Mouse (Mus musculus) heart, embryonic 13.5 days (tissue): Measurements from ENCODE around the gene Mpg. TPM values are rescaled to one million over a fixed set of nuclear protein-coding genes. Genes with fewer than 3 reads are reported as not detected.

Source experiments
- ATAC-seq: fragments of 200-750 bp; cut with Nextera tagmentation; 2 replicates; pipeline ENCODE4 v1.8.0; 2017; ENCODE audit warnings: moderate TSS enrichment; ENCODE audit not compliant: insufficient number of reproducible peaks, low FRiP score, low TSS enrichment; ENCODE audit errors: extremely low read depth
- H3K27ac ChIP-seq: fragments of 300-500 bp; sonication (generic); replicated peaks from 2 replicates; pipeline ENCODE4 v1.5.1; 2015; ENCODE audit warnings: moderate library complexity, mild to moderate bottlenecking, inconsistent platforms
- H3K27me3 ChIP-seq: fragments of 300-500 bp; sonication (generic); replicated peaks from 2 replicates; pipeline ENCODE4 v1.6.1; 2015; ENCODE audit warnings: mild to moderate bottlenecking, inconsistent platforms
- H3K36me3 ChIP-seq: fragments of 300-500 bp; sonication (generic); 2 replicates; pipeline ENCODE4 v1.6.1; 2015; ENCODE audit warnings: mild to moderate bottlenecking, inconsistent platforms
- H3K4me1 ChIP-seq: fragments of 300-500 bp; sonication (generic); 2 replicates; pipeline ENCODE4 v1.6.1; 2015; ENCODE audit warnings: inconsistent platforms
- H3K4me2 ChIP-seq: fragments of 300-500 bp; sonication (generic); 2 replicates; pipeline ENCODE4 v1.6.1; 2015; ENCODE audit warnings: inconsistent platforms, mild to moderate bottlenecking, moderate library complexity
- H3K4me3 ChIP-seq: fragments of 300-500 bp; sonication (generic); 2 replicates; pipeline ENCODE4 v1.5.1; 2015; ENCODE audit warnings: moderate library complexity, mild to moderate bottlenecking, inconsistent platforms
- H3K9ac ChIP-seq: fragments of 300-500 bp; sonication (generic); 2 replicates; pipeline ENCODE4 v1.6.1; 2015; ENCODE audit warnings: inconsistent platforms, mild to moderate bottlenecking, moderate library complexity
- H3K9me3 ChIP-seq: fragments of 300-500 bp; sonication (generic); 2 replicates; pipeline ENCODE4 v1.6.1; 2016; ENCODE audit warnings: inconsistent platforms
- WGBS: fragments of 180-500 bp; shearing (Covaris S2); methylation state at CpG from one replicate; pipeline ENCODE4 v1.1.7; 2015; ENCODE audit warnings: mixed read lengths; 5-methylcytosine and 5-hydroxymethylcytosine counted together
- polyA plus RNA-seq: library from polyadenylated mRNA; unstranded; fragments of >200 nt; fragmentation: Nextera tagmentation; extraction: Ambion mirVana; gene quantifications from 2 replicates; pipeline ENCODE4 v1.2.1, GENCODE M21; 2015

Gene Mpg
- polyA plus RNA-seq, 1 experiment from 2014 or later, result 21.2 TPM

DNA sequence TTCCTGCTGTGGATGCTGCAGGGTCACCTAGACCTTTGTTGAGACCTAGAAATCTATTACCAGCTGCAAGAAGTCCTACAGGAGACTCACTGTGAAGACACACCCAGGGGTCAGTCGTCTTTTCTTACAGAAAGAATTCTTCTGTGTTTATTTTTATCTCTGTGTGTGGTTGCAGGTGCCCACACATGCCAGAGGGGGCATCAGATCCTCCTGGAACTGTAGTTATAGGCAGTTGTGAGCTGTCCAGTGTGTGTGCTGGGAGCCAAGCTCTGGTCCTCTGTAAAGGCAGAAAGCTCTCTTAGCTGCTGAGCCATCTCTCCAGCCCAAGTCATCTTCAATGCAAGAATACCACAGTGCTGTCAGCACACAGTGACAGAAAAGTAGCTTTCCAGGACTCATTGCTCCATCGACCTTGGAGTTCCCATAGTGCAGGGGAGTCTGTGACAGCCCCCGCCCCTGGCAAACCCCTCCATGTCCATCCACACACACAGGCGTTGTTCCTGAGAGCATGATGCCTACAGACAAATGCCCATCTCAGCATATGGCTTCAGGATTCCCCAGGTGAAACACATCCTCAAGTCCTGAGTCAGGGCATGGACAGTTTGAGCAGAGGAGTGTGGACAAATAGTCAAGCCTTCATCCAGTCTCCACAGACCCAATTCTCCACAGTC is 2.9 kb upstream of the Mpg start:
- no peak for ATAC-seq
- Histone ChIP-seq H3K9ac (no peak overlapping the region), H3K27me3 (no peaks in the 10 kb centered on the region), H3K4me1 (peaks cover 83% of the 10 kb centered on the region), H3K4me2 (peak overlapping the region; percentile 82), H3K36me3 (peaks cover 9% of the 10 kb centered on the region), H3K27ac (peak overlapping the region; percentile 91; the same call in 1 of the 2 replicates), H3K9me3 (no peaks in the 10 kb centered on the region), H3K4me3 (peak overlapping the region; percentile 94; the same call in 1 of the 2 replicates)
- 62% methylated on average over 4 of the region's 4 CpGs for WGBS

- peak; percentile 17; the same call in 1 of the 2 replicates for ATAC-seq
- no peaks in the 10 kb centered on the region for H3K27me3 ChIP-seq
- peak overlapping the region; percentile 88 for H3K27ac ChIP-seq
- peaks cover 71% of the 10 kb centered on the region for H3K4me1 ChIP-seq
- no peaks in the 10 kb centered on the region for H3K9me3 ChIP-seq
- 16% methylated on average over 4 of the region's 4 CpGs for WGBS
- peak overlapping the region; percentile 58; the same call in 1 of the 2 replicates for H3K9ac ChIP-seq
- H3K4me3 ChIP-seq, result no peak overlapping the region
- H3K36me3 ChIP-seq, result peaks cover 16% of the 10 kb centered on the region
- H3K4me2 ChIP-seq, result peak overlapping the region; percentile 82
These were observed 1.7 kb upstream of the Mpg start for GRCm38 (mm10) chr11:32224468-32225139.

DNA sequence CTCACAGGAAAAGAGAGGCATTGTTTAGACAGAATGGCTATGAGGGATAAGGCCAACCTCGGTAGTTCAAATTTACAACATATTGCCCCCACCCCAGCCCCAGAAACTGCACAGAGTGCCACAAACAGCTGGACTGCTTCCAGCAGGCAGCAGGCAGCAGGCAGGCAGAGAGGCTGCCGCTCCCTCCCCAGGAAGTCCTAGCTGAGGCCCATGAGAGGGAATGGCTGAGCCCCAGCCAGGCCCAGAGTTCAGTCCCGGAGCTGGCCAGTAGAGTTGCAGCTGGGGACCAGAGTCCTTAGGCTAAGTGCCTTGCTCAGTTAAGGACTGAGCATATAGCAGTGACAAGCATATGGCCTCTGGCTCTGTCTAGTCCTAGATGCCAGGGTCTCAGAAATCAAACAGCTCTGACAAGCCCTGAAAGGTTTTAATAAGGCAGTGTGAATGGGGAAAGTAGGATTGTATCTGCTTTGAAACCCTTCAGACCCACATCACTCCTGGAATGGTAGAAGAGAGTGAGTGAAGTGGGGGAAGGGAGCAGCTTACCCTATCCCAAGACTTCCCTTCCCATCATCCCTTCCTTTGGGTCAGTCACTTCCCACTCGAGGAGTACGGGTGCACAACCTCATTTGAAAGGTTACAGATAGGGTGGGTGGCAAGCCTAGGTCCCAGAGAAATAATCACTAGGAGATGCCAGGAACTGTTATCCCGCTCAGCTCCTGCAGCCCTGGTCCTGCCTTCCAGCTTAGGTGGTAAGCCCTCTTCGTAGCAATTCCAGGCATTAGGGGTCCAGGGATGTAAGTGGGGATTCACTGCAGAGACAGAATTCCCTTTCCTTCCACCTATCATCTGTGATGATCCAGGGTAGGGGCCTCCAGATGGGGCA is 842 bp upstream of the Mpg start:
- Histone ChIP-seq H3K4me1 (peaks cover 63% of the 10 kb centered on the region), H3K4me2 (peak overlapping the region; percentile 82), H3K9me3 (no peaks in the 10 kb centered on the region), H3K27ac (peak overlapping the region; percentile 88), H3K4me3 (peak overlapping the region; percentile 83; the same call in 1 of the 2 replicates), H3K9ac (peak overlapping the region; percentile 58), H3K36me3 (peaks cover 24% of the 10 kb centered on the region), H3K27me3 (no peaks in the 10 kb centered on the region)
- WGBS, result 49% methylated on average over 7 of the region's 7 CpGs
- ATAC-seq, result no peak

- Histone ChIP-seq H3K4me2 (peak overlapping the region; percentile 82), H3K9me3 (no peaks in the 10 kb centered on the region), H3K9ac (peak overlapping the region; percentile 90), H3K36me3 (peaks cover 40% of the 10 kb centered on the region), H3K27me3 (no peaks in the 10 kb centered on the region), H3K4me3 (peak overlapping the region; percentile 83), H3K4me1 (peaks cover 56% of the 10 kb centered on the region), H3K27ac (peak overlapping the region; percentile 88)
- WGBS, result 55% methylated on average over 1 of the region's 1 CpGs
- no peak for ATAC-seq
These were observed 736 bp downstream of the Mpg start for GRCm38 (mm10) chr11:32227041-32227440.

GRCm38 (mm10) chr11:32227555-32227954 is 1.2 kb downstream of the Mpg start:
- Histone ChIP-seq H3K9me3 (no peaks in the 10 kb centered on the region), H3K27ac (no peak overlapping the region), H3K36me3 (peaks cover 45% of the 10 kb centered on the region), H3K4me2 (peak overlapping the region; percentile 82), H3K27me3 (no peaks in the 10 kb centered on the region), H3K4me3 (no peak overlapping the region), H3K4me1 (peaks cover 51% of the 10 kb centered on the region), H3K9ac (peak overlapping the region; percentile 90; the same call in 1 of the 2 replicates)
- WGBS, result 86% methylated on average over 9 of the region's 9 CpGs
- ATAC-seq, result no peak

DNA sequence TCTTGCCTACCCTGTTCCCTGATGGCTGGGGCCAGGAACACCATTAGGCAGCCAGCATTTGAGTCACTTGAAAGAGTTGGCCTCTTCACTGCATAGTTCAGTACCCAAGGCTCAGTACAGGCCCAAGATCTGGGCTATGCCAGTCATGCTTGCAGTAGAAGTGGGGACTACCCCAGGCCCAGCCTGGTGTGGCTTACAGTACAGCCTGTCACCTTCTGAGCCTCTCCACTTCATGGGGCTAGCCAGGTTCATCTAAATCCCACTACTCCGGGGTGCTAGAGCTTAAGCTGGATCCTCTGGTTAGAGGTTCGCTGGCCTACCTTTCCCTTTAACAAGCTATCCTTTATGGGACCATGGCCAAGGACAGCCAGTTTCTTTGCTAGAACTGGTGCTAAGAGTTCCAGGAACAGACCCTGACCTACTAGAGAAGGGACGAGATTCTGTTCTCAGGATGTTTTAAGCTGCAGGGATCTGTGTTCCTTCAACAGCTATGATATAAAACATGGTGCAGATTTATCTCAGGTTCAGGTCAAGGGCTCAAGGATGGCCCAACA is 2.1 kb downstream of the Mpg start:
- no peak overlapping the region for H3K9ac ChIP-seq
- no peak for ATAC-seq
- peaks cover 43% of the 10 kb centered on the region for H3K4me1 ChIP-seq
- peaks cover 53% of the 10 kb centered on the region for H3K36me3 ChIP-seq
- no peaks in the 10 kb centered on the region for H3K27me3 ChIP-seq
- no peak overlapping the region for H3K4me3 ChIP-seq
- H3K4me2 ChIP-seq, result no peak overlapping the region
- 76% methylated on average over 3 of the region's 3 CpGs for WGBS
- no peaks in the 10 kb centered on the region for H3K9me3 ChIP-seq
- no peak overlapping the region for H3K27ac ChIP-seq

GRCm38 (mm10) chr11:32230220-32230619 is 3.9 kb downstream of the Mpg start:
- Histone ChIP-seq H3K9me3 (no peaks in the 10 kb centered on the region), H3K4me2 (no peak overlapping the region), H3K36me3 (peaks cover 71% of the 10 kb centered on the region), H3K27me3 (no peaks in the 10 kb centered on the region), H3K9ac (no peak overlapping the region), H3K27ac (no peak overlapping the region), H3K4me3 (no peak overlapping the region), H3K4me1 (peaks cover 32% of the 10 kb centered on the region)
- no peak for ATAC-seq
- 82% methylated on average over 4 of the region's 4 CpGs for WGBS

DNA sequence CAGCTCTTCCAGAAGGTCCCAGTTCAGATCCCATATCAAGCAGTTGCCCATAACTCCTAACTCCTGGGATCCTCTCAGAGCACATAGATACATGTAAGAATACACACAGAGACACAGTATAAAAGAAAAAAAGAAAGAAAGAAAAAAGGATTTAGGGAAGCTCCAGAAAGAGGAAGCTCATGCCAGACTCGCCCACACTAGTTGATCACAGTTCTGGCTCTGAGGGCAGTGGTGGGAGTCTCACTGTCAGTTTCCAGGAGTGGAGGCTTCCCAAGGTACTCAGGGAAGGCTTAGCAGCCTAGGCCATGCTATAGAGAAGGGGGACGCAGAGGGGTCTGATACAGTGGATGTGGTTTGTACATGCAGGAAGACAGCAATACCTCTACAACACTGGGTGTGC is 4.8 kb downstream of the Mpg start:
- H3K36me3 ChIP-seq, result peaks cover 72% of the 10 kb centered on the region
- WGBS, result 92% methylated on average over 2 of the region's 2 CpGs
- H3K9me3 ChIP-seq, result no peaks in the 10 kb centered on the region
- no peak overlapping the region for H3K4me2 ChIP-seq
- H3K4me1 ChIP-seq, result peaks cover 32% of the 10 kb centered on the region
- ATAC-seq, result no peak
- no peak overlapping the region for H3K27ac ChIP-seq
- H3K4me3 ChIP-seq, result no peak overlapping the region
- no peaks in the 10 kb centered on the region for H3K27me3 ChIP-seq
- H3K9ac ChIP-seq, result no peak overlapping the region

DNA sequence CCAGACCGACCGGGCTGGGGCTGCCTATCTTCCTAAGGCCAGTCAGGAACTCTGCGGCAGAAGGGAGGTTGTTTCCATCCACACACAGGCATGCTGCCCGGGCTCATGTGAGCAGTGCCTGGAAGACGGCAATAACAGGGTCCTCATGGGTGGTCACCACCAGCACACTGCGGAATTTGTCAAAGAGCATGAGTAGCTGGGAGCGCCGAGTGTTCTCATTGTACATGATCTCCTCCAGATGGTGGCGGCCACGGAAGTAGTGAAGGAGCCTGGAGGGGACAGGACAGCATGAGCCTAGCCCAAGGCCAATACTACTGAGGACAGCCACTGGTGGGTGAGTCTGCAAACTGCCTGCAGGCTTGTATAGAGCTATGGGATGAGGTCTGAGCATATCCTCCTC is 6.5 kb downstream of the Mpg start:
- Histone ChIP-seq H3K4me1 (peaks cover 32% of the 10 kb centered on the region), H3K27me3 (no peaks in the 10 kb centered on the region), H3K36me3 (peaks cover 87% of the 10 kb centered on the region), H3K4me3 (no peak overlapping the region), H3K9ac (no peak overlapping the region), H3K4me2 (no peak overlapping the region), H3K9me3 (no peaks in the 10 kb centered on the region), H3K27ac (no peak overlapping the region)
- no peak for ATAC-seq
- 76% methylated on average over 10 of the region's 10 CpGs for WGBS

DNA sequence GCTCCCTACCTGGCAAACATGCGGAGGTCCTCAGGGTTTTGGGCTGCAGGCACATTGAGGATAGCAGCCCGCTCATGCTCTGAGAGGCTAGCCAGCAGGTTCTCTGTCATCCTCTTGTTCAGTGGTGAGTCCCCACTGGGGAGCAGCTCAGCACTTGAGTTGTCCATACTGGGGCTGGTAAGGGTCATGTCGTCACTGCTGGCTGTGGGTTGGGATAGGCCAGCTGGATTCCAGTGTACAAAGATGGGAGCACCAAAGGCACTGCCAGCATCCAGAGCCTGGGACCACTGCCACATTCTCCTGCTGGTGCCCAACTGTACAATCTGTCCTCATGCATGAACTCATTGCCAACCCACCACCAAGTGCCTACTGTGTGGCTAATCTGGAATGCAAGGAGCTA is 7.6 kb downstream of the Mpg start:
- Histone ChIP-seq H3K4me3 (no peak overlapping the region), H3K27me3 (no peaks in the 10 kb centered on the region), H3K4me1 (peaks cover 36% of the 10 kb centered on the region), H3K9me3 (no peaks in the 10 kb centered on the region), H3K9ac (no peak overlapping the region), H3K27ac (no peak overlapping the region), H3K36me3 (peaks cover 82% of the 10 kb centered on the region), H3K4me2 (no peak overlapping the region)
- 85% methylated on average over 3 of the region's 3 CpGs for WGBS
- no peak for ATAC-seq
